Mouse (Mus musculus): ENCODE measurements around the gene Cetn3. TPM values are rescaled to one million over a fixed set of nuclear protein-coding genes. Genes with fewer than 3 reads are reported as not detected.

Gene Cetn3
- total RNA-seq, 2 experiments from 2014 or later = 175 to 177 TPM

DNA sequence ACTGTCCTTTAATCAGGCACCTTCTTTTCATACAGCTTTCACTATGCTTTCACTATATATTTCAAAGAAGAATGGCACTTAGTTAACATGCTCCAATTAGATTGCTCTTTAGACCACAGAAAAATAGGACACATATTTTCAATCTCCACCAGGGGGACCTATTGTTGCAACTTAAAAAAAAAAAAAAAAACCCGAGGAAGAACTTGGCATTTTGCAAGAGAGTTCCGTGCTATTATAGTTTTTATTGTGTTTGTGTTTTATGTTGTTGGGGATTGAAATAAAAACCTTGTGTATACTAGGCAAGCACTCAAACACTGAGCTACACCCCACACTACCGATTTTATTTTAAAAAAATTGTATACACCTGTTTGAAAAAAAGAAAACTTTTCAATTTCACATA lies 18.2 kb downstream of the Cetn3 start:
- no peak for DNase-seq (ENCODE audit: low spot score in 2 of 2)

DNA sequence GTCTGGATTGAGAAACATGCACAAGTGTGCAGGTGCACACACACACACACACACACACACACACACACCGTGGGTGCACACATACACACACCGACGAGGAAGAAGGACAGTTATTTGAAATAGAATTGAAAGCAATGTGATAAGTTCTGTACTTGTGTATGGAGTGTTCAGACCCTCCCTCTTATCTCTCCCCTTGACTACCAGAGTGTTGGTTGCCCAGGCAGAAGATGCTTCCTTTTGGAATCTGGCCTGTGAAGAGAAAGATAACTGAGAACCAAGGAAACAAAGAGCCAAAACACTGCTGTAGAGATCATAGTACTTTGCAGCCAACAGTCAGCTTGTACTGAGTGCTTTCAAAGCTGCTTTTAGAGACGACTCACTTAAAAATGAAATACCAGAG lies 20.8 kb downstream of the Cetn3 start:
- no peak for DNase-seq (ENCODE audit: low spot score in 2 of 2)

DNA sequence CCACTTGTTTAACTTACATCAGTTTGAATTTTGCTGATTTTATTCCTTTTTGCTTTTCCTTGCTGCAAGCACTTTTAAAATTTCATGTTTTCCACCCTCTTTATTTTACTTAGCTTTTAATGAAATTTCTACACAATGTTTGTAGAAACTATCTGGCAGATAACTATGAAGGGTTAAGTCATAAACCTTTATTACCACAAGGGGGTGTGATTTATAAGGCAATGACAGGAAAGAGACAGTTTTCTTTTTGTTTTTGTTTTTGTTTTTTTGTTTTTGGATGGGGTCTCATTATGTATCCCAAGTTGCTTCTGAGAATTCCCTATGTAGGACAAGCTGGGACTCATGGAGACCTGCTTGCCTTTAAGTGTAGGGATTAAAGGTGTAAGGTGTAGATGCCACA lies 39.9 kb downstream of the Cetn3 start:
- DNase-seq (ENCODE audit: low spot score in 2 of 2) = no peak

DNA sequence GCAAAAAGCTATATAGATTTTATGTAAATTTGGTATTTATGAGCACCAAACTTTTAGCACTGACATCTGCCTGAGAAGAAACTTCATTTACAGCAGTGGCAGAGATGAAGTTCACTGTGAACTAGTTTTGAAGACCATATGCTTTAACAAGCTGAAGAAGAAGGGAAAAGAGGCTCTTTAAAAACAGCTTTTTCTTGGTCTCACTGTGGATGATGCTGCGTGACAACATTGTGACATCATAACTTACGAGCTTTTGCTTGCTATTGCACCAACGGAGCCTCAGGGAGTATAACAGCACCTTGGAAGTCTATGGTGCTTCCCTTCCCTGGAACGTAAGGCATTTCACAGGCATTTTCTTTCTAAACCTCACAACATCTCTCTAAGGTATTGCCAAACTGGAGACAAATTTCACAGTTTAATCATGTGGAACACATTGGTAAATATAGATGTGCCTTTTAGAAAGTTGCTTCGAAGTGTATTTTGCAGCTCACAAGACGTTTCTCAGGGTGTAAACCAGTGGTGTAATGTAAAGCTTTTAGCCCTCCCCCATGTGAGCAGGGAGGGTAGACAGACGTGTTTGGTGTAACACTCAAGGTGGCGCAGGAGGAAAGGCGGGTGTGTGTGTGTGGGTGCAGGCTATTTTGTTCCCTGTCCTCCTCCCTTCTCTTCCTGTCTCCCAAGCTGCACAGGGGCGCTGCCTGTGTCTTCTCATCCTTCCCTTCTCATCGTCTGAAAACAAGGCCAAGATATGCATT lies 41.9 kb downstream of the Cetn3 start:
- DNase-seq (ENCODE audit: low spot score in 2 of 2) = no peak

DNA sequence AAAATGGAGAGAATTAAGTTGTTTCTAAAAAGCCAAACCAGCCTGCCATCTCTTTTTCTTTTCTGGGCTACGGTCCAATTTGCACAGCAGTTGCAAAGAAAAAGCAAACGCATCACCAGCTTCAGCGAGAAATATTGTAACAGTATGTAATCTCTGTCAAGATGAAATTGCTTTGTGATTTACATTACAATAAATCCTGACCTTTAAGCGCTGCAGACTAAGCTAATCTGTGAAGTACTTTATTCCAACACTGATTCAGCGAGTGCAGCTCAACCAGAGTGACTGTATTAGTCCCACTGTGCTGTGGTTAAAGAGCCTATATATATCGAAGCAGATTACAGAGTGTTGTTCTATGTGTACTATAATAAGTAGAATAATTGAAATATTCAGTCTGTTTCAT lies 45.6 kb downstream of the Cetn3 start:
- DNase-seq (ENCODE audit: low spot score in 2 of 2) = no peak

DNA sequence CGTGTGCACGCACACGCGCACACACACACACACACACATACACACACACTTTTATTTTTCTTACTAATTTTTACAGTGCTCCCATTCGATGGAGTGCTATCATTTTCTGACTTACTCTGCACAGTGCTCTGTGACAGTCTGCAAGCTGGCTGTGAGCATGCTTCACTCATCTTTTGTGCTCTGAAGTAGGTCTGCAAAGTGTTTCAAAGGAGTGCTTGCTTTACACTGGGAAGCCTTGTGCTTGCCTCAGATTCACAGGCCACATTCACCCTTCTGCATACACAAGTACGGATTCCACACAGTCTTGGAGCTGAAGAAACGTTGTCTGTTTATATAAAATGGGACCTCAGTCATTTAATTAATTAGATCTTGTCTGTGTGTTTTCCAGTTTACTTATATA lies 49.0 kb downstream of the Cetn3 start:
- DNase-seq (ENCODE audit: low spot score in 2 of 2) = no peak

DNA sequence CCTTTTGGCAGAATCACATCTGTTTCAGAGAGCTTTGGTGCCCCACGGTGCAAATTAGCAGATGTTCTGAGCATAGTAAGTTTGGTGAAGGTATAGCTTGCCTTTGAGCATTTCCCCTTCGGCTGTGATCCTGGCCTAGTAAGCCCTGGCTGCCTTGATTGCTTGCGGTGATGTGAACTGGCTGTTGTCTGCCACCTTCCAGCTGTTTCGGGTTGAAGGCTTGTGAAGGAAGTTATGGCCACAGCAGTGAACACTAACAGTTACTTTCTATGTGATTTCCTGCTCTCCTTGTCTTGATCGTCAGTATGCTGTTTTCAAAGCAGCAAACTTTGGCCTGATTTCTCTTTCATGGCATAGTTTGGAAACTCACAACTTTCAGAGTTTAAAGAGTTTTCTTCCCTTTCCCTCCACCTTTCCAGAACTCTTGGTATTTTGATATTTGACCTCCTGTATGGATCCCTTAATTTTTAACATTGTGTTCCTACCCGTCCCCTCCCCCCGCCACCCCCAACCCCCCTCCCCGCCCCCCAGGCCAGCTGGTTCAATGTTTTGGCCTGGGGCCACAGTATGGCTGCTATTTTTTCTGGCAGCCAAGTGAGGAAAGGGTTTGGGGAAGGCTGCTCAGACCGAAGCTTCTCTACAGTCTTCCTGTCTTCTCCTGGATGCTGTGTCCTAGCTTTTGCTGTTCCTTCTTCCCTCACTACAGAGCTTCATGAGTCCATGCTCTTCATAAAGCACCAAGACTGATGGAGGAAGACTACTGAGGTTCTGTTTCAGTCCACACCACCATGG lies 53.7 kb downstream of the Cetn3 start:
- DNase-seq (ENCODE audit: low spot score in 2 of 2) = no peak

DNA sequence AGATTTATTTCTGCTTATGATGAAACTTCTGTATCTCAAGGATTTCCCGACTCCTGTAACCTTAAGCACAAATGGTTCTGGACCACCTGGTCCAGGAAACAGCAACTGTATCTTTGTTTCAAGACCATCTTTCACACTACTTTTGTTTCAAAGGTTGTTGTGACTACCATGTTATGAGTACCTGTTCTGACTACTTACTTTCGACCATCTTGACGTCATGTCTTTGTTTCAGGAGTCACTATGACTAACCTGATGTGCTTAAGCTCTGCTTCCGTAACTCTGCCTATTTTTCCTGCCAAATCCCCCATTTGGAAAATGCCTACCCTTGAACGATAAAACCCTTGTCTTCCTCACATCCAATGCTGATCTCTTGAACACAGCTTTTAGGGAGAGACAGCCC lies 55.1 kb downstream of the Cetn3 start:
- DNase-seq (ENCODE audit: low spot score in 2 of 2) = no peak

DNA sequence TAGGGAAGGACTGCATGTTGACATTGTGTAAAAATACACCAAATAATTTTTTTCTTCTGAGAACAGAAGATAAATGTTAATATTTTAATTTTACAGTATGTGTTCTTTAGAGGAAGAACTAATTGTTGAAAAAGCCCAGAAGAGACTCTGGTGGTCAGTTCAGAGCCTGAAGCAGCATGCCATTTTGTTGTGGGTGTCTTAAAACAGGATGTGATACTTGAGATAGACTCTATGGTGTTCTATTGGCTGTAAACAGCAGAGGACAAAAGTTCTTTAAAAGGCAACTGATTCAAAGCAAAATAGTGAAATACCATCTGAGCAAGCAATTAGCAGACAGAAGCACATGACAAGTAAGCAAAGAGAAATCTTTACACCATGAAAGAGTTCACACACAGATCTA lies 56.1 kb downstream of the Cetn3 start:
- no peak for DNase-seq (ENCODE audit: low spot score in 2 of 2)

DNA sequence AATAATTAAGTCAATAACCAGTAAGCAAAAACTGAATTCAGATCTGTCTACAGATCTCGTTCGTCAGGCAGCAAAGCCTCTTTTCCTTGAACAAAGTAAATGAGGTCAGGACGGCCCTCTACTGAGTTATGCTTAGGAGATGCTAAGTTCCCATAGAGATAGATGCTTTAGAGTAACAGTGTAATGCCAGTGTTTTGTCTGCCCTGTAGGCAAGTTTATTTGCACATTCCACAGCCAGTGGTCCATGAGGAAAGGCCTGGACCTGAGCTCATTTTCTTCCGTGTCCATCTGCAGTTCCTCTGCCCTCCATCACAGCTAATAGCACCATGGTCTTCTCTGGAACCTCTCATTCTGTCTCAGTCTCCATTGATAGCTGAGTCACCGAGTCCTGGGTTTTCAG lies 57.4 kb downstream of the Cetn3 start:
- DNase-seq (ENCODE audit: low spot score in 2 of 2) = no peak

DNA sequence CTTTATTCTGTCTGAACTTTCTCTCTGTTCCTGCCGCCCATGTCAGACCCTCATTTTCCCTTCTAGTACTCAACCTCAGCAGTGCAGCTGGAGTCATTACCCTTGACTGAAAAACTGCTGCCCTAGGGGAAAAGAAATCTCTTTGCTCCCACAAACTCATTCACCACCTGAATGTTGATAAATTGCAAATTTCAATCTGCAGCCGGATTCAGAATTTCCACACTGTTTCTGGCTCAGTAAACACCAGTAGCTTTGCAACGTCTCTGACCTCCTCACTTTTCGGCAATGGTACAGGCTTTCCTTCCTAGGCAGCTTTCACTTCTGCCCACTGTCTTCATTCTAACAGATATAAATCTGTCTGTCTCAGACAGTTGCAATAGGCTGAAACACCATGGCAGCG lies 57.8 kb downstream of the Cetn3 start:
- no peak for DNase-seq (ENCODE audit: low spot score in 2 of 2)

DNA sequence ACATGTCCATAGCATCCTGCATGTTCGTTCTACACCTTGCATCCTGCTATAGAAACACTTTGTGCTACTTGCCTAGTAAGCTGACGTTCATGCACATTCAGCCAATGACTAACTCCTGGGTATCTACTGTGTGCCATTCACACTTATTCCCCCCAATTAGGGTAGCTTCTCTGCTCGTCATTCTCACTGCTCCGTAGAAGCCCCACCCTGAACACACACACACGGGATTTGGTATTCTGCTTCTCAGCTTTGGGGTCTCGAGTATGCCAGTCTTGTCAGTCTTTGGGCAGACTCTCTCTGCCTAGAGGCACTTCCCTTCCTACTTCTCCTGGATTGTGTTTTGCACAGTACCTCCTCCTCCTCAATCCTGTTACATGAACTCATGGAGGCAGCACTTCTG lies 59.4 kb downstream of the Cetn3 start:
- DNase-seq (ENCODE audit: low spot score in 2 of 2) = no peak

Other genes with a start within 250 kb of the Cetn3 start
- 1 to 10 TPM; 2.1 to 3.2 TPM for gene Adgrv1, start 149.9 kb upstream of the Cetn3 start, total RNA-seq (2021)
- gene Lysmd3, start 125.4 kb upstream of the Cetn3 start, total RNA-seq (2021) = 10 to 100 TPM; 23.6 to 24.9 TPM
- 1 to 10 TPM; 5.6 to 9.1 TPM for gene Polr3g, start 72.1 kb upstream of the Cetn3 start, total RNA-seq (2021)
- 10 to 100 TPM in 1 of 2 experiments, 1 to 10 TPM in 1; 9.7 to 10.4 TPM for gene Mblac2, start 71.7 kb upstream of the Cetn3 start, total RNA-seq (2021)

Data from adrenal gland, postnatal 4 days (tissue).